In genomic region chr12:86998699-86999098, GRCm38 (mm10) we compare ENCODE assay signal across 17 mouse cellular contexts. TPM values are rescaled to one million over a fixed set of nuclear protein-coding genes. Genes with fewer than 3 reads are reported as not detected.
DNase-seq lines count a peak whose midpoint lies in the region; ATAC-seq and TF ChIP-seq lines count a peak whose summit lies in the region.
"Had no signal": no experiment of that assay in that cellular context is flagged by ENCODE, and none has a peak within 500 bp of the region (broad histone marks: within the 10 kb centered on the region; RNA-seq: fewer than 3 reads in every experiment).

No protein-coding gene starts in this region.

- DNase-seq in forebrain, embryonic 11.5 days (ENCODE audit: low spot score), result peak; percentile 30
- no peak for DNase-seq in kidney, adult 2 months
- no peak for DNase-seq in kidney, postnatal 4 days
- DNase-seq in testis, postnatal 10 days (ENCODE audit: low spot score), result no peak
- no peak for DNase-seq in embryo, embryonic 11 days
- DNase-seq: cerebellum, adult 8-10 months; kidney, adult 18-20 months; lung, postnatal 4 days; thymus, postnatal 36 days had no signal

- 89% methylated on average over 4 of the region's 4 CpGs for WGBS in forebrain, embryonic 11.5 days
- WGBS in forebrain, embryonic 16.5 days, result 86% methylated on average over 4 of the region's 4 CpGs
- WGBS in kidney, adult 2 months, result 87% methylated on average over 4 of the region's 4 CpGs
- 86% methylated on average over 4 of the region's 4 CpGs for WGBS in neural tube, embryonic 15.5 days

- H3K36me3 ChIP-seq in forebrain, embryonic 11.5 days (ENCODE audit: control insufficient read depth, insufficient read depth, low read length), result no peaks in the 10 kb centered on the region
- H3K36me3 ChIP-seq in forebrain, embryonic 16.5 days (ENCODE audit: control insufficient read depth, insufficient read depth), result no peaks in the 10 kb centered on the region
- no peaks in the 10 kb centered on the region for H3K36me3 ChIP-seq in kidney, adult 2 months (ENCODE audit: control insufficient read depth, insufficient read depth, low read length)
- no peaks in the 10 kb centered on the region for H3K36me3 ChIP-seq in testis, adult 2 months (ENCODE audit: control insufficient read depth, insufficient read depth, low read length)
- H3K36me3 ChIP-seq in neural tube, embryonic 15.5 days, result no peaks in the 10 kb centered on the region
- H3K36me3 ChIP-seq: embryonic facial prominence, embryonic 10.5 days; hindbrain, embryonic 10.5 days; liver, embryonic 15.5 days; midbrain, embryonic 13.5 days had no signal

- H3K27me3 ChIP-seq in forebrain, embryonic 11.5 days (ENCODE audit: control insufficient read depth, insufficient read depth, low read length), result no peaks in the 10 kb centered on the region
- no peaks in the 10 kb centered on the region for H3K27me3 ChIP-seq in forebrain, embryonic 16.5 days (replicated peaks; ENCODE audit: control insufficient read depth, insufficient read depth, low read length)
- H3K27me3 ChIP-seq in kidney, adult 2 months (replicated peaks; ENCODE audit: control insufficient read depth, insufficient read depth, low read length), result no peaks in the 10 kb centered on the region
- H3K27me3 ChIP-seq in testis, adult 2 months (ENCODE audit: control insufficient read depth, insufficient read depth, low read length), result no peaks in the 10 kb centered on the region
- H3K27me3 ChIP-seq in neural tube, embryonic 15.5 days (replicated peaks), result no peaks in the 10 kb centered on the region
- H3K27me3 ChIP-seq: liver, embryonic 15.5 days; midbrain, embryonic 13.5 days had no signal

- no peaks in the 10 kb centered on the region for H3K9me3 ChIP-seq in forebrain, embryonic 11.5 days (ENCODE audit: control insufficient read depth, low read length)
- no peaks in the 10 kb centered on the region for H3K9me3 ChIP-seq in forebrain, embryonic 16.5 days (ENCODE audit: control insufficient read depth, low read length)
- H3K9me3 ChIP-seq in neural tube, embryonic 15.5 days (replicated peaks), result no peaks in the 10 kb centered on the region
- H3K9me3 ChIP-seq: embryonic facial prominence, embryonic 10.5 days; hindbrain, embryonic 10.5 days; liver, embryonic 15.5 days; midbrain, embryonic 13.5 days had no signal

- no peak for TF ChIP-seq POLR2A in kidney, adult 2 months (IDR thresholded peaks at IDR 0.05; ENCODE audit: low read depth, low read length)
- TF ChIP-seq POLR2A in testis, adult 2 months (IDR thresholded peaks at IDR 0.05; ENCODE audit: control insufficient read depth, low read depth, low read length), result no peak

- H3K4me3 ChIP-seq in forebrain, embryonic 11.5 days (ENCODE audit: low read depth, low read length), result no peak overlapping the region
- no peak overlapping the region for H3K4me3 ChIP-seq in forebrain, embryonic 16.5 days (replicated peaks; ENCODE audit: low read length)
- no peak overlapping the region for H3K4me3 ChIP-seq in kidney, adult 2 months (ENCODE audit: insufficient read depth, low read depth, low read length)
- H3K4me3 ChIP-seq in testis, adult 2 months (ENCODE audit: control insufficient read depth, low read depth, low read length), result no peak overlapping the region
- H3K4me3 ChIP-seq in neural tube, embryonic 15.5 days (replicated peaks), result no peak overlapping the region
- H3K4me3 ChIP-seq: embryonic facial prominence, embryonic 10.5 days; hindbrain, embryonic 10.5 days; liver, embryonic 15.5 days; midbrain, embryonic 13.5 days had no signal

- H3K9ac ChIP-seq in forebrain, embryonic 11.5 days (ENCODE audit: low read length), result no peak overlapping the region
- H3K9ac ChIP-seq in forebrain, embryonic 16.5 days (replicated peaks; ENCODE audit: low read depth, low read length), result no peak overlapping the region
- no peak overlapping the region for H3K9ac ChIP-seq in neural tube, embryonic 15.5 days (replicated peaks)
- H3K9ac ChIP-seq: liver, embryonic 15.5 days; midbrain, embryonic 13.5 days had no signal

- no peaks in the 10 kb centered on the region for H3K4me1 ChIP-seq in forebrain, embryonic 11.5 days (replicated peaks; ENCODE audit: control insufficient read depth, insufficient read depth, low read length)
- H3K4me1 ChIP-seq in forebrain, embryonic 16.5 days (replicated peaks; ENCODE audit: control insufficient read depth, insufficient read depth, low read length), result no peaks in the 10 kb centered on the region; the same call in 1 of the 2 replicates
- H3K4me1 ChIP-seq in kidney, adult 2 months (ENCODE audit: control insufficient read depth, insufficient read depth, low read length), result no peaks in the 10 kb centered on the region
- no peaks in the 10 kb centered on the region for H3K4me1 ChIP-seq in testis, adult 2 months (ENCODE audit: control insufficient read depth, insufficient read depth, low read length)
- H3K4me1 ChIP-seq in neural tube, embryonic 15.5 days, result peaks cover 21% of the 10 kb centered on the region
- H3K4me1 ChIP-seq: liver, embryonic 15.5 days had no signal

- H3K27ac ChIP-seq in forebrain, embryonic 11.5 days (ENCODE audit: low read depth, low read length), result no peak overlapping the region
- no peak overlapping the region for H3K27ac ChIP-seq in forebrain, embryonic 16.5 days (ENCODE audit: low read length)
- no peak overlapping the region for H3K27ac ChIP-seq in kidney, adult 2 months (ENCODE audit: insufficient read depth, low read depth, low read length)
- H3K27ac ChIP-seq in testis, adult 2 months (ENCODE audit: control insufficient read depth, insufficient read depth, low read depth, low read length), result no peak overlapping the region
- H3K27ac ChIP-seq in neural tube, embryonic 15.5 days (replicated peaks), result no peak overlapping the region
- H3K27ac ChIP-seq: embryonic facial prominence, embryonic 10.5 days; hindbrain, embryonic 10.5 days; liver, embryonic 15.5 days; midbrain, embryonic 13.5 days had no signal

- no peak for ATAC-seq in forebrain, embryonic 11.5 days (replicated peaks; ENCODE audit: low FRiP score)
- ATAC-seq in forebrain, embryonic 16.5 days, result no peak
- no peak for ATAC-seq in neural tube, embryonic 15.5 days (ENCODE audit: low FRiP score)
- ATAC-seq: activated CD4-positive, CD25-positive, alpha-beta regulatory T cell, adult 4 months; midbrain, embryonic 13.5 days had no signal

- H3K4me2 ChIP-seq in forebrain, embryonic 11.5 days (ENCODE audit: low read depth, low read length, severe bottlenecking), result no peak overlapping the region
- no peak overlapping the region for H3K4me2 ChIP-seq in forebrain, embryonic 16.5 days (ENCODE audit: low read length)
- H3K4me2 ChIP-seq in neural tube, embryonic 15.5 days, result no peak overlapping the region
- H3K4me2 ChIP-seq: liver, embryonic 15.5 days; midbrain, embryonic 13.5 days had no signal

- TF ChIP-seq CTCF in kidney, adult 2 months (conservative IDR thresholded peaks at IDR 0.05; ENCODE audit: insufficient read depth, insufficient read length, low read depth, low read length), result 0 out of 2 replicates have a peak, but pooled peaks have one; percentile 16
- peak; percentile 49; the same call in 1 of the 2 replicates for TF ChIP-seq CTCF in testis, adult 2 months (IDR thresholded peaks at IDR 0.05; ENCODE audit: control insufficient read depth, insufficient read depth, insufficient replicate concordance, low read depth, low read length)

RNA-seq across cellular contexts. Expression of gene Zdhhc22, which starts 8.5 kb away (rescaled TPM):
- polyA plus RNA-seq in forebrain, embryonic 11.5 days (2014; fragmentation: Nextera tagmentation; extraction: Ambion mirVana), result 0.15 and 0.17 TPM in 2 replicates
- 5.2 and 9.4 TPM in 2 replicates for polyA plus RNA-seq in forebrain, embryonic 16.5 days (2015; fragmentation: Nextera tagmentation; extraction: Ambion mirVana)
- 0.14 TPM in 1 of 2 replicates, not detected in the other for polyA plus RNA-seq in kidney, adult 2 months (2012; rRNA removed)
- not detected in 2 replicates for polyA plus RNA-seq in testis, adult 2 months (2012; rRNA removed)
- polyA plus RNA-seq in neural tube, embryonic 15.5 days (2015; fragmentation: Nextera tagmentation; extraction: Ambion mirVana), result 18.2 and 19.4 TPM in 2 replicates

RNA-seq across cellular contexts. Expression of gene Tmem63c, which starts 22.4 kb away (rescaled TPM):
- polyA plus RNA-seq in forebrain, embryonic 11.5 days (2014; fragmentation: Nextera tagmentation; extraction: Ambion mirVana), result 0.25 and 0.32 TPM in 2 replicates
- polyA plus RNA-seq in forebrain, embryonic 16.5 days (2015; fragmentation: Nextera tagmentation; extraction: Ambion mirVana), result 6.4 and 11.2 TPM in 2 replicates
- polyA plus RNA-seq in kidney, adult 2 months (2012; rRNA removed), result 0.10 and 0.19 TPM in 2 replicates
- polyA plus RNA-seq in testis, adult 2 months (2012; rRNA removed), result 30.3 and 32.3 TPM in 2 replicates
- 10.8 and 12.3 TPM in 2 replicates for polyA plus RNA-seq in neural tube, embryonic 15.5 days (2015; fragmentation: Nextera tagmentation; extraction: Ambion mirVana)
- polyA plus RNA-seq: liver, embryonic 15.5 days had no signal

RNA-seq across cellular contexts. Expression of gene Cipc, which starts 51.9 kb away (rescaled TPM):
- polyA plus RNA-seq in forebrain, embryonic 11.5 days (2014; fragmentation: Nextera tagmentation; extraction: Ambion mirVana), result 46.5 and 48.7 TPM in 2 replicates
- polyA plus RNA-seq in forebrain, embryonic 16.5 days (2015; fragmentation: Nextera tagmentation; extraction: Ambion mirVana), result 61.5 and 62.7 TPM in 2 replicates
- 28.8 and 34.2 TPM in 2 replicates for polyA plus RNA-seq in kidney, adult 2 months (2012; rRNA removed)
- 42.7 and 45.6 TPM in 2 replicates for polyA plus RNA-seq in testis, adult 2 months (2012; rRNA removed)
- 37.2 and 40.8 TPM in 2 replicates for polyA plus RNA-seq in neural tube, embryonic 15.5 days (2015; fragmentation: Nextera tagmentation; extraction: Ambion mirVana)
